Comparison of ENCODE assay signal across 9 mouse cellular contexts in genomic region chr11:6599011-6599681, GRCm38 (mm10). TPM values are rescaled to one million over a fixed set of nuclear protein-coding genes. Genes with fewer than 3 reads are reported as not detected.
A peak's percentile ranks its signal among the peaks of the same experiment; 100 is the strongest.
DNase-seq lines count a peak whose midpoint lies in the region; ATAC-seq and TF ChIP-seq lines count a peak whose summit lies in the region.
"Had no signal": no experiment of that assay in that cellular context is flagged by ENCODE, and none has a peak within 500 bp of the region (broad histone marks: within the 10 kb centered on the region; RNA-seq: fewer than 3 reads in every experiment).

No protein-coding gene starts in this region.

- no peak for TF ChIP-seq POLR2A in lung, adult 2 months (IDR thresholded peaks at IDR 0.05; ENCODE audit: borderline replicate concordance, extremely low read depth, low read depth, low read length)

- no peak overlapping the region for H3K4me2 ChIP-seq in stomach, embryonic 15.5 days
- H3K4me2 ChIP-seq in stomach, postnatal 0 days (replicated peaks; ENCODE audit: low read depth) = no peak overlapping the region; the same call in 1 of the 2 replicates
- peak overlapping the region; percentile 61 for H3K4me2 ChIP-seq in liver, embryonic 13.5 days

- 0 out of 2 replicates have a peak, but pooled peaks cover 3% of the 10 kb centered on the region for H3K27me3 ChIP-seq in stomach, embryonic 15.5 days (replicated peaks)
- H3K27me3 ChIP-seq in stomach, postnatal 0 days (ENCODE audit: control insufficient read depth, insufficient read depth, low read length) = no peaks in the 10 kb centered on the region
- peaks cover 26% of the 10 kb centered on the region for H3K27me3 ChIP-seq in liver, embryonic 13.5 days

- no peak overlapping the region for H3K27ac ChIP-seq in stomach, embryonic 15.5 days
- no peak overlapping the region for H3K27ac ChIP-seq in stomach, postnatal 0 days (replicated peaks)
- peak overlapping the region; percentile 68 for H3K27ac ChIP-seq in liver, embryonic 13.5 days
- H3K27ac ChIP-seq: kidney, postnatal 0 days had no signal

- peaks cover 13% of the 10 kb centered on the region for H3K4me1 ChIP-seq in stomach, embryonic 15.5 days
- no peaks in the 10 kb centered on the region for H3K4me1 ChIP-seq in stomach, postnatal 0 days (replicated peaks; ENCODE audit: control insufficient read depth, insufficient read depth)
- peaks cover 81% of the 10 kb centered on the region for H3K4me1 ChIP-seq in liver, embryonic 13.5 days (replicated peaks)
- H3K4me1 ChIP-seq in lung, adult 2 months (ENCODE audit: control insufficient read depth, insufficient read depth, low read length) = no peaks in the 10 kb centered on the region; the same call in 1 of the 2 replicates

- TF ChIP-seq EP300 in stomach, postnatal 0 days (optimal IDR thresholded peaks at IDR 0.05) = no peak

- ATAC-seq in stomach, embryonic 15.5 days (ENCODE audit: insufficient read depth, low FRiP score, low read depth) = 0 out of 2 replicates have a peak, but pooled peaks have one; percentile 3
- no peak for ATAC-seq in stomach, postnatal 0 days (ENCODE audit: low FRiP score, low TSS enrichment)
- ATAC-seq in liver, embryonic 13.5 days (ENCODE audit: low read depth) = peak; percentile 51

- H3K9me3 ChIP-seq in stomach, embryonic 15.5 days = no peaks in the 10 kb centered on the region
- H3K9me3 ChIP-seq in stomach, postnatal 0 days (ENCODE audit: control insufficient read depth, low read length) = no peaks in the 10 kb centered on the region
- H3K9me3 ChIP-seq in liver, embryonic 13.5 days (replicated peaks) = no peaks in the 10 kb centered on the region

- no peak overlapping the region for H3K4me3 ChIP-seq in stomach, embryonic 15.5 days (replicated peaks)
- no peak overlapping the region for H3K4me3 ChIP-seq in stomach, postnatal 0 days (ENCODE audit: low read depth, low read length)
- H3K4me3 ChIP-seq in liver, embryonic 13.5 days (replicated peaks) = peak overlapping the region; percentile 47
- no peak overlapping the region for H3K4me3 ChIP-seq in lung, adult 2 months (replicated peaks; ENCODE audit: extremely low read depth, low read depth, low read length)

- peaks cover 37% of the 10 kb centered on the region for H3K36me3 ChIP-seq in stomach, embryonic 15.5 days
- peaks cover 15% of the 10 kb centered on the region for H3K36me3 ChIP-seq in stomach, postnatal 0 days (ENCODE audit: control insufficient read depth, insufficient read depth, low read length)
- peaks cover 44% of the 10 kb centered on the region for H3K36me3 ChIP-seq in liver, embryonic 13.5 days

- peak; percentile 36 for DNase-seq in cerebellum, adult 8-10 months
- DNase-seq in cerebellum, adult 18-20 months = no peak
- no peak for DNase-seq in stomach, postnatal 0 days (ENCODE audit: low spot score)
- DNase-seq in liver, embryonic 13.5 days = peak; percentile 51
- DNase-seq in adrenal gland, adult 2 months = no peak
- DNase-seq in lung, adult 2 months = no peak
- DNase-seq in gastrocnemius, adult 18-20 months (ENCODE audit: low spot score) = no peak

- TF ChIP-seq CTCF in stomach, postnatal 0 days (IDR thresholded peaks at IDR 0.05; ENCODE audit: low read depth) = no peak
- TF ChIP-seq CTCF in lung, adult 2 months (IDR thresholded peaks at IDR 0.05; ENCODE audit: insufficient read depth, low read length) = no peak

- 34% methylated on average over 27 of the region's 27 CpGs for WGBS in stomach, embryonic 15.5 days
- WGBS in stomach, postnatal 0 days = 31% methylated on average over 24 of the region's 27 CpGs
- 51% methylated on average over 27 of the region's 27 CpGs for WGBS in liver, embryonic 13.5 days (ENCODE audit: insufficient replicate concordance)
- 38% methylated on average over 27 of the region's 27 CpGs for WGBS in lung, adult 2 months

- H3K9ac ChIP-seq in stomach, embryonic 15.5 days = no peak overlapping the region
- no peak overlapping the region for H3K9ac ChIP-seq in stomach, postnatal 0 days (ENCODE audit: low read length)
- H3K9ac ChIP-seq in liver, embryonic 13.5 days = peak overlapping the region; percentile 59

RNA-seq across cellular contexts. Expression of gene Nacad, which starts 6.7 kb away (rescaled TPM):
- polyA plus RNA-seq in stomach, embryonic 15.5 days (2015; fragmentation: Nextera tagmentation; extraction: Ambion mirVana) = 5.7 and 8.2 TPM in 2 replicates
- 7.3 and 7.4 TPM in 2 replicates for polyA plus RNA-seq in stomach, postnatal 0 days (2015; fragmentation: Nextera tagmentation; extraction: Ambion mirVana)
- polyA plus RNA-seq in liver, embryonic 13.5 days (2015; fragmentation: Nextera tagmentation; extraction: Ambion mirVana) = 5.0 and 5.7 TPM in 2 replicates
- 1 to 10 TPM; 1.6 to 2.2 TPM for total RNA-seq in adrenal gland, adult 2 months (2021)
- polyA plus RNA-seq in adrenal gland, adult 2 months (2012; rRNA removed) = 1.2 and 2.2 TPM in 2 replicates
- 2.8 and 4.4 TPM in 2 replicates for polyA plus RNA-seq in lung, adult 2 months (2012; rRNA removed)
- under 1 TPM; 0.74 to 0.87 TPM for total RNA-seq in gastrocnemius, adult 18-20 months (2021)

RNA-seq across cellular contexts. Expression of gene Tbrg4, which starts 26.7 kb away (rescaled TPM):
- polyA plus RNA-seq in stomach, embryonic 15.5 days (2015; fragmentation: Nextera tagmentation; extraction: Ambion mirVana) = 41.6 and 50.2 TPM in 2 replicates
- 29.3 and 31.2 TPM in 2 replicates for polyA plus RNA-seq in stomach, postnatal 0 days (2015; fragmentation: Nextera tagmentation; extraction: Ambion mirVana)
- polyA plus RNA-seq in liver, embryonic 13.5 days (2015; fragmentation: Nextera tagmentation; extraction: Ambion mirVana) = 46.1 and 46.2 TPM in 2 replicates
- total RNA-seq in adrenal gland, adult 2 months (2021) = 10 to 100 TPM; 68.2 to 82.2 TPM
- polyA plus RNA-seq in adrenal gland, adult 2 months (2012; rRNA removed) = 91.3 and 92.6 TPM in 2 replicates
- 51.6 and 53.3 TPM in 2 replicates for polyA plus RNA-seq in lung, adult 2 months (2012; rRNA removed)
- total RNA-seq in gastrocnemius, adult 18-20 months (2021) = 10 to 100 TPM; 62.9 to 64.4 TPM

RNA-seq across cellular contexts. Expression of gene Wap, which starts 39.3 kb away (rescaled TPM):
- not detected in 2 replicates for polyA plus RNA-seq in stomach, embryonic 15.5 days (2015; fragmentation: Nextera tagmentation; extraction: Ambion mirVana)
- 2.6 and 5.3 TPM in 2 replicates for polyA plus RNA-seq in stomach, postnatal 0 days (2015; fragmentation: Nextera tagmentation; extraction: Ambion mirVana)
- polyA plus RNA-seq in liver, embryonic 13.5 days (2015; fragmentation: Nextera tagmentation; extraction: Ambion mirVana) = not detected in 2 replicates
- not detected for total RNA-seq in adrenal gland, adult 2 months (2021)
- polyA plus RNA-seq in adrenal gland, adult 2 months (2012; rRNA removed) = not detected in 2 replicates
- not detected in 2 replicates for polyA plus RNA-seq in lung, adult 2 months (2012; rRNA removed)
- total RNA-seq in gastrocnemius, adult 18-20 months (2021) = not detected
- polyA plus RNA-seq: kidney, postnatal 0 days had no signal

RNA-seq across cellular contexts. Expression of gene Ccm2, which starts 52.5 kb away (rescaled TPM):
- 75.4 and 76.3 TPM in 2 replicates for polyA plus RNA-seq in stomach, embryonic 15.5 days (2015; fragmentation: Nextera tagmentation; extraction: Ambion mirVana)
- 45.7 and 45.9 TPM in 2 replicates for polyA plus RNA-seq in stomach, postnatal 0 days (2015; fragmentation: Nextera tagmentation; extraction: Ambion mirVana)
- polyA plus RNA-seq in liver, embryonic 13.5 days (2015; fragmentation: Nextera tagmentation; extraction: Ambion mirVana) = 45.8 and 46.1 TPM in 2 replicates
- 10 to 100 TPM; 38.8 to 47.9 TPM for total RNA-seq in adrenal gland, adult 2 months (2021)
- polyA plus RNA-seq in adrenal gland, adult 2 months (2012; rRNA removed) = 47.0 and 48.1 TPM in 2 replicates
- polyA plus RNA-seq in lung, adult 2 months (2012; rRNA removed) = 77.3 and 100 TPM in 2 replicates
- total RNA-seq in gastrocnemius, adult 18-20 months (2021) = 10 to 100 TPM; 21.9 to 26.8 TPM

RNA-seq across cellular contexts. Expression of gene Ramp3, which starts 59.2 kb away (rescaled TPM):
- 7.0 and 8.3 TPM in 2 replicates for polyA plus RNA-seq in stomach, embryonic 15.5 days (2015; fragmentation: Nextera tagmentation; extraction: Ambion mirVana)
- 11.6 and 12.8 TPM in 2 replicates for polyA plus RNA-seq in stomach, postnatal 0 days (2015; fragmentation: Nextera tagmentation; extraction: Ambion mirVana)
- polyA plus RNA-seq in liver, embryonic 13.5 days (2015; fragmentation: Nextera tagmentation; extraction: Ambion mirVana) = 0.15 TPM in 1 of 2 replicates, not detected in the other
- total RNA-seq in adrenal gland, adult 2 months (2021) = 10 to 100 TPM; 15.9 to 21.7 TPM
- 25.3 and 30.7 TPM in 2 replicates for polyA plus RNA-seq in adrenal gland, adult 2 months (2012; rRNA removed)
- polyA plus RNA-seq in lung, adult 2 months (2012; rRNA removed) = 8.3 and 8.7 TPM in 2 replicates
- total RNA-seq in gastrocnemius, adult 18-20 months (2021) = 1 to 10 TPM in 1 of 2 experiments, under 1 TPM in 1; 0.48 to 1.1 TPM

Comparison
In these comparisons a context has a peak if more than half of its experiments do, and no peak if none do; other contexts are left out.
1. DNase-seq: peak in cerebellum, adult 8-10 months (single experiment) and liver, embryonic 13.5 days (single experiment); none in cerebellum, adult 18-20 months (0 of 2), stomach, postnatal 0 days (single experiment), adrenal gland, adult 2 months (single experiment), lung, adult 2 months (single experiment) and gastrocnemius, adult 18-20 months (single experiment).